Mouse (Mus musculus): Measurements from ENCODE around the gene Stx8.

DNA sequence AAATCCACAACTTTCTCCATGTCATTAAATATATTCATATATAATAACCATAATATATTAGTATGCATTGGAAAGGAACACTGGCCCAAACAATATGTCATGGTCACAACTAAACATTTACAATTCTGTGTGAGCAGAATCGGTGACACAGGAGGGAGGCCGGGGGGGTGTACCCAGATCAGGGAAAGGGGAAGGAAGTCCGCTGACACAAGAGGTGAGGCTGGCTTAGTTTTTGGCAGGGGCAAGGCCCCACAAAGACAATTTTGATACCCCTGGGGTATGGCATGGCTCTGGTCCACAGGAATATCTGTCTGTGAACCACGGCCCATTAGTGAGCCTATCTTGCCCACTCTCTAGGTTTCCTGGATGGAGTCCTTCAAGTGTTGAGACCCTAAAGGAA lies 243.5 kb downstream of the Stx8 start:
- TF ChIP-seq POLR2A (IDR thresholded peaks at IDR 0.05; ENCODE audit: borderline replicate concordance, control insufficient read depth, low read depth, low read length) = no peak
- TF ChIP-seq CTCF (IDR thresholded peaks at IDR 0.05; ENCODE audit: control insufficient read depth, insufficient read depth, low read length) = no peak

Measured in bone marrow, adult 2 months (tissue).